Mouse (Mus musculus) stomach, embryonic 14.5 days (tissue): ENCODE measurements around the gene Hpd. TPM values are rescaled to one million over a fixed set of nuclear protein-coding genes. Genes with fewer than 3 reads are reported as not detected.
"Not testable (repeated sequence)": the region's sequence is repeated elsewhere in the genome, so short reads cannot be mapped to it uniquely, and the experiment has no call there.

Source experiments
- ATAC-seq: fragments of 200-750 bp; cut with Nextera tagmentation; 2 replicates; pipeline ENCODE4 v1.8.0; 2017; ENCODE audit warnings: low read depth, moderate TSS enrichment; ENCODE audit not compliant: insufficient number of reproducible peaks, insufficient read depth, low FRiP score
- H3K27ac ChIP-seq: fragments of 300-500 bp; sonication (generic); 2 replicates; pipeline ENCODE4 v1.5.1; 2014; ENCODE audit warnings: mild to moderate bottlenecking, low read length, moderate library complexity, mixed read lengths
- H3K27me3 ChIP-seq: fragments of 300-500 bp; sonication (generic); 2 replicates; pipeline ENCODE4 v1.6.1; 2014; ENCODE audit warnings: low read length, control low read depth, mixed read lengths; ENCODE audit not compliant: control insufficient read depth, insufficient read depth
- H3K36me3 ChIP-seq: fragments of 300-500 bp; sonication (generic); 2 replicates; pipeline ENCODE4 v1.6.1; 2014; ENCODE audit warnings: mild to moderate bottlenecking, control low read depth, low read length, moderate library complexity, mixed read lengths; ENCODE audit not compliant: control insufficient read depth, insufficient read depth
- H3K4me1 ChIP-seq: fragments of 300-500 bp; sonication (generic); 2 replicates; pipeline ENCODE4 v1.6.1; 2014; ENCODE audit warnings: low read length, control low read depth, mixed read lengths; ENCODE audit not compliant: control insufficient read depth, insufficient read depth
- H3K4me2 ChIP-seq: fragments of 300-500 bp; sonication (generic); replicated peaks from 2 replicates; pipeline ENCODE4 v1.6.1; 2014; ENCODE audit warnings: low read depth, low read length, control low read depth
- H3K4me3 ChIP-seq: fragments of 300-500 bp; sonication (generic); 2 replicates; pipeline ENCODE4 v1.5.1; 2014; ENCODE audit warnings: low read depth, low read length, control low read depth
- H3K9ac ChIP-seq: fragments of 300-500 bp; sonication (generic); replicated peaks from 2 replicates; pipeline ENCODE4 v1.6.1; 2014; ENCODE audit warnings: low read depth, mild to moderate bottlenecking, control low read depth, low read length, moderate library complexity, mixed read lengths
- H3K9me3 ChIP-seq: fragments of 300-500 bp; sonication (generic); 2 replicates; pipeline ENCODE4 v1.6.1; 2016; ENCODE audit warnings: low read depth, low read length, control low read depth; ENCODE audit not compliant: control insufficient read depth
- WGBS: fragments of 180-500 bp; shearing (Covaris S2); extraction: QIAGEN DNeasy Blood & Tissue Kit; methylation state at CpG from one replicate; pipeline ENCODE4 v1.1.7; 2014; 5-methylcytosine and 5-hydroxymethylcytosine counted together
- polyA plus RNA-seq: library from polyadenylated mRNA; unstranded; fragments of >200 nt; fragmentation: Nextera tagmentation; extraction: Ambion mirVana; gene quantifications from 2 replicates; pipeline ENCODE4 v1.2.1, GENCODE M21; 2014

The Hpd gene
- polyA plus RNA-seq, 1 experiment from 2014 or later, result not detected

DNA sequence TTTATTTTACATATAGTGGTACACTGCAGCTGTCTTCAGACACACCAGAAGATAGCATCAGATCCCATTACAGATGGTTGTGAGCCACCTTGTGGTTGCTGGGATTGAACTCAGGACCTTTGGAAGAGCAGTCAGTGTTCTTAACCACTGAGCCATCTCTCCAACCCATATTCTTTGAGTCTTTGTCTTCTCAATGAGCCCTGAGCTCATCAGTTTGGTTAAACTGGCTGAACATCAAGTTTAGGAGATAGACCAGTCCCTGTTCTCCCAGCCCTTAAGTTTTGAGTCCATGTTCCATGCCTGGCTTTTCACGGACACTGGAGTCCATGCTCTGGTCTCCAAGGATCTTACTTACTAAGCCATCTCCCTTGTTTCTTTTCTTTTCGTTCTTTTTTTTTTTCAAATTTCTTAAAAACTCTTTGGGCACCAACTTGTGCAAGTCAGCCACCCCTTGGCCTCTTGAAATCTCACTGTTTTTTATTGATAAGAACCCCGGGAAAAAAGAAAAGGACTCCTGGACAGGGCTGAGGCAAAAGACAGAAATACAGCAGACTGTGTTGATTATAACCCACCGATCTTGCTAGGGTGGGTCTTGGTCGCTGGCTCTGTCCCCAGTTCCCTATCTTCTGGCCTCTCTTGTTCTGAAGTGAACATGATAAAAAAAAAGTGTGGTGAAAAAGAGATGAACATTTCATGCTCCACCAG lies 40.0 kb upstream of the Hpd start:
- H3K27ac ChIP-seq, H3K4me2 ChIP-seq, ATAC-seq, H3K4me1 ChIP-seq, H3K4me3 ChIP-seq, H3K9me3 ChIP-seq, H3K27me3 ChIP-seq, H3K9ac ChIP-seq, H3K36me3 ChIP-seq: not testable (repeated sequence)
- WGBS, result 80% methylated on average over 3 of the region's 5 CpGs

DNA sequence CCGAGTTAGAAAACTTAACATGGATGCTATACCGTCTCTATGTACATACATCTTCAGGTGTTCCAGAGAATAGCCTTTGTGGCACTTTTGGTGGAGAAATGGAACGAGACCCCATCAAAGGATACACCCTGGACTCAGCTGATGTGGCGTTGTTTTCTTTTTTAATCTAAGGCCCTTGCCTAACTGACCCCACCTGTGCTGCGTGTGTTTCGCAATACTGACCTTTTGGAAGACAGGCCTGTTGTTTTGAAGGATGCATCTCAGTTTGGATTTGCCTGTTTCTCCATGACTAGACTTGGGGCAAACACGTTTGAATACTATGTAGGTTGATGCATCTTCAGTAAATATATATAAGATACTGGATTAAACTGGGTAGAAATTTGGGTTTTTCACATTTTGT lies 21.1 kb upstream of the Hpd start:
- H3K4me1 ChIP-seq, H3K27ac ChIP-seq, H3K4me2 ChIP-seq, H3K27me3 ChIP-seq, ATAC-seq, H3K4me3 ChIP-seq, H3K9me3 ChIP-seq, H3K36me3 ChIP-seq, H3K9ac ChIP-seq: not testable (repeated sequence)
- WGBS, result 82% methylated on average over 7 of the region's 7 CpGs

DNA sequence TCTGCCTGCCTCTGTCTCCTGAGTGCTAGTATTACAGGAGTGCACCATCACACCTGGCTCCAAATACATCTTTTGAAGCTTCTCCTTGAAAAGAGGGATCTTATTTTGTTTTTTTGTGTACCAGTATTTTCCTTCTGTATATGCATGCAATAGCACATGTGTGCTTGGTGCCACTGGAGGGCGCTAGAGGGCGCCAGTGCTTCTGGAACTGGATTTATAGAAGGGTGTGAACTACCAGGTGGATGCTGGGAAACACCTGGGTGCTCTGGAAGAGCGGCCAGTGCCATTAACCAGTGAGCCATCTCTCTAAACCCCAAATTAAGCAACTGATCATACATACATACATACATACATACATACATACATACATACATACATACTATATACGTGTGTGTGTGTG lies 20.2 kb upstream of the Hpd start:
- H3K9me3 ChIP-seq, H3K4me3 ChIP-seq, H3K9ac ChIP-seq, H3K4me1 ChIP-seq, H3K27me3 ChIP-seq, H3K36me3 ChIP-seq, H3K27ac ChIP-seq, ATAC-seq, H3K4me2 ChIP-seq: not testable (repeated sequence)
- 47% methylated on average over 3 of the region's 4 CpGs for WGBS

DNA sequence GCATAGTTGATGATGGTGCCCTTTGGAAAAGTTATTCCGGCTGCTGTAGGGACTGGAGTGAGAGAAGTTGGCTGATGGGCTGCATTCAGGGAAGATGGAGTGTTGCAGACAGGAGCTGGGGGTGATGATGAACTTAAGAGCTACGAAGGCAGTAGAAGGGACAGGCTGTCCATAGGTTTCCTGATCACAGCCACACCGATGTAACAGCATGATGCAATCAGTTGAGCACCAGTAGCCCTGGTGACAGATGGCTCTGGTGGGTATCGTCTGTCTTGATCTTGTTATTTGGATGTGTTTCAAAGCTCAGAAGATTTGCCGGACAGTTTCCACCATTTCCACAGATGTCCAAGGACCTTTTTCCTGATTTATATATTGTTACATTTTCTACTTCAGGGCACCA lies 19.5 kb upstream of the Hpd start:
- Histone ChIP-seq H3K9ac (no peak overlapping the region), H3K4me3 (no peak overlapping the region), H3K4me1 (no peaks in the 10 kb centered on the region), H3K4me2 (no peak overlapping the region), H3K27ac (no peak overlapping the region), H3K27me3 (no peaks in the 10 kb centered on the region), H3K9me3 (no peaks in the 10 kb centered on the region), H3K36me3 (no peaks in the 10 kb centered on the region)
- no peak for ATAC-seq
- 77% methylated on average over 5 of the region's 5 CpGs for WGBS

DNA sequence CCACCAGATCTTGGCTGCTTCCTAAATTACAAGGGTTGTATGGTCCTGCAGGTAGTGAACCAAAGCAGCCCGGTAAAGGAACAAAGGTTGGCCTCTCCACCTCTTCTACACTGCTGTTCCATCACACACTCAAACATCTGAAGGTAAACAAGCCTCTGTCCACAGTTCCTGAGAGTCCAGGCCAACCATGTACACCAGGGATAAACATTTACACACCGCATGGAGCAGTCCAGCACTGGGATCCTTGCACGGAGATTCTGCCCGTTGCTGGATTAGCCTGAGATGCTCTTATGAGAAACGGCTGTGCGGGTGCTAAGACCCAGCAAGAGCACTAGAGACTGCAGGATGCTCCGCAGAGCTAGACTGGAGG lies 19.0 kb upstream of the Hpd start:
- no peak overlapping the region for H3K9ac ChIP-seq
- H3K4me1 ChIP-seq, result no peaks in the 10 kb centered on the region
- no peaks in the 10 kb centered on the region for H3K27me3 ChIP-seq
- WGBS, result 68% methylated on average over 7 of the region's 7 CpGs
- ATAC-seq, result no peak
- H3K36me3 ChIP-seq, result no peaks in the 10 kb centered on the region
- no peak overlapping the region for H3K4me2 ChIP-seq
- H3K4me3 ChIP-seq, result no peak overlapping the region
- H3K27ac ChIP-seq, result no peak overlapping the region
- H3K9me3 ChIP-seq, result no peaks in the 10 kb centered on the region

DNA sequence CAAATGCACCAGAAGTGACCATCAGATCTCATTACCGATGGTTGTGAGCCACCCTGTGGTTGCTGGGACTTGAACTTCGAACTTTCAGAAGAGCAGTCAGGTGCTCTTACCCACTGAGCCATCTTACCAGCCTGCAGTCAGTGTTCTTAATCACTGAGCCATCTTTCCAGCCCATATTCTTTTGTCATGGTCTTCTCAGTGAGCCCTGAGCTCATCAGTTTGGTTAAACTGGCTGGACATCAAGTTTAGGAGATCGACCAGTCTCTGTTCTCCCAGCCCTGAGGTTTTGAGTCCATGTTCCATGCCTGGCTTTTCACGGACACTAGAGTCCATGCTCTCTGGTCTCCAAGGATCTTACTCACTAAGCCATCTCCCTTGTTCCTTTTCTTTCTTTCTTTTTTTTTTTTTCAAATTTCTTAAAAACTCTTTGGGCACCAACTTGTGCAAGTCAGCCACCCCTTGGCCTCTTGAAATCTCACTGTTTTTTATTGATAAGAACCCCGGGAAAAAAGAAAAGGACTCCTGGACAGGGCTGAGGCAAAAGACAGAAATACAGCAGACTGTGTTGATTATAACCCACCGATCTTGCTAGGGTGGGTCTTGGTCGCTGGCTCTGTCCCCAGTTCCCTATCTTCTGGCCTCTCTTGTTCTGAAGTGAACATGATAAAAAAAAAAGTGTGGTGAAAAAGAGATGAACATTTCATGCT lies 18.4 kb upstream of the Hpd start:
- H3K9me3 ChIP-seq, H3K4me1 ChIP-seq, H3K27me3 ChIP-seq, H3K27ac ChIP-seq, ATAC-seq, H3K9ac ChIP-seq, H3K4me3 ChIP-seq, H3K4me2 ChIP-seq, H3K36me3 ChIP-seq: not testable (repeated sequence)
- 89% methylated on average over 5 of the region's 7 CpGs for WGBS

DNA sequence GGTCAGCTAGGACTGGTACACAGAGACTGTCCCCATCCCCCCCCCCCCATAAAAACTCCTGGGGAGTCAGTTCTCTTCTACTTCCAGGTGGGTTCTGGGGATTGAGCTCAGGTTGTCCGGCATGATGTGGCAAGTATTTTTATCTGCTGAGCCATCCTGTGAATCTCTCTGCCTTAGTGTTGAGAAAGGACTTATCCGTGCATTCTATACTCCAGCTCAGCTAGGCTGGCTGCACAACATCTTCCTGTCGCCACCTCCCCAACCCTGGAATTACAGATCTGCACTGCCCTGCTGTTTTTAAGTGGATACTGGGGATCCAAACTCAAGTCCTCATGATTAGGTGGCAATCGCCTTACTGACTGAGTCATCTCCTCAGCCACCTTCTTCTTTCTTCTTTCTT lies 16.0 kb upstream of the Hpd start:
- ATAC-seq, result no peak
- WGBS, result 85% methylated on average over 4 of the region's 4 CpGs

DNA sequence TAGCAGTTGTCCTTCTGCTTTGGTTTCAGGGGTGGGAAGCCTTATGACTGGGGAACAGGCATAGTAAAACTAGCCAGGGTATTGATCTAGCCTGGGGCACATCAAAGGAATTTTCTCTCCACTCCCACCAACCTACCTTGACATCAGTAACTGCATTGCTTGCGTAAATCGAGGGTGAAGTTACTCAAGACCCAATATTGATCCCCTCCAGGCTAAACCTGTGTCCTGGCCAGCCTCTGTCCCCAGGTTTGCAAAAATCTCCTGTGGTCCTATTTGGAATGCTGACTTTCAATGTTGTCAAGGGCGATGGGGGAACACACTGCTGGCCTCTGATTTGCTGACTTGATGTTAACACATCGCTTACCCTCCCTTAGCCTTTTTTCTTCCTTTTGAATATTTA lies 14.2 kb upstream of the Hpd start:
- Histone ChIP-seq H3K36me3 (no peaks in the 10 kb centered on the region), H3K27me3 (no peaks in the 10 kb centered on the region), H3K4me3 (no peak overlapping the region), H3K4me2 (no peak overlapping the region), H3K9ac (no peak overlapping the region), H3K4me1 (no peaks in the 10 kb centered on the region), H3K9me3 (no peaks in the 10 kb centered on the region), H3K27ac (no peak overlapping the region)
- no peak for ATAC-seq
- 54% methylated on average over 4 of the region's 4 CpGs for WGBS

More for the DNA sequence above, 16.0 kb upstream of the Hpd start:
- H3K27ac ChIP-seq, result no peak overlapping the region
- H3K4me2 ChIP-seq, result no peak overlapping the region
- no peaks in the 10 kb centered on the region for H3K9me3 ChIP-seq
- no peak overlapping the region for H3K4me3 ChIP-seq
- H3K4me1 ChIP-seq, result no peaks in the 10 kb centered on the region
- no peak overlapping the region for H3K9ac ChIP-seq
- H3K27me3 ChIP-seq, result no peaks in the 10 kb centered on the region
- H3K36me3 ChIP-seq, result no peaks in the 10 kb centered on the region
